Mouse (Mus musculus): Measurements from ENCODE around the gene Ddx27. TPM values are rescaled to one million over a fixed set of nuclear protein-coding genes. Genes with fewer than 3 reads are reported as not detected.
"Not testable (repeated sequence)": the region's sequence is repeated elsewhere in the genome, so short reads cannot be mapped to it uniquely, and the experiment has no call there.

Gene Ddx27
- polyA plus RNA-seq, 1 experiment from 2014 or later: 31.1 TPM

DNA sequence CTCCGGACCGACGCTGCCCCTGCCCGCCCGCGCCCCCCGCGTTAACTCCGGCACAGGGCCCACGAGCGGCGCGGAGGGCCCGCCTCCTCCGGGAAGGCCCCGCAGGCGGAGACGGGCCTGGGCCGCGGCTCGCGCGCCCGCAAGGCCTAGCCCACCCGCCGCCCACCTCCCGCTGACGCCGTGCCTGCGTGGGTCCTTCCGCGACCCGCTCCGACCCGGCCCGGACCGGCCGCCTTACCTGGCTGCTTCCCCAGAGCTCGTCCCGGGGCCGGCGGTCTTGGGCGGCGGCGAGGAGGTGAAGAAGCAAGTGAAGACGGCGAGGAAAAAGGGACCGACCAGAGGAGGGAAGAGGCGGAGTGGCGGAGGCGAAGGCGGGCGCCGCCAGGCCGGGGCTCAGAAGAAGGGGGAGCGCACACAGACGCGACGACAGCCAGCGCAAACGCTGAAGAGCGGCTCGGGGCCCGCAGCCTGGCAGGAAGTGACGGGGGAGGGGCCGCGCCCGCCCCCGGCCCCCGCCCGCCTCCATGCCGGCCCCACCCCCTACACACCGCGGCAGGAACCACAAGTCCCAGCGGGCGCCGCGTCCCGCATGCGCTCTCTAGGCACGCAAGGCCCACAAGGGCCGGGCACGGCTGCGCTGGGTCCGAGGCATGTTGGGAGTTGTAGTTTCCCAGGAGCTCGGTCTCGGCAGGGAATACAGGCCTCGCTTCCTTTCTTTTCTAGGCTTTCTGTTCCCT lies 19.0 kb upstream of the Ddx27 start, which contains the start of gene Stau1:
TSS of gene Stau1 (minus strand) at position 504 of the 737 bp plus-strand sequence.
- Histone ChIP-seq H3K27me3 (replicated peaks) (no peaks in the 10 kb centered on the region; the same call in 1 of the 2 replicates), H3K9ac (peak within 1 kb of the TSS; percentile 99), H3K4me2 (peak within 1 kb of the TSS; percentile 79), H3K9me3 (no peaks in the 10 kb centered on the region), H3K4me1 (peaks cover 48% of the 10 kb centered on the region), H3K36me3 (no peaks in the 10 kb centered on the region), H3K4me3 (peak within 1 kb of the TSS; percentile 98), H3K27ac (replicated peaks) (peak within 1 kb of the TSS; percentile 99)
- peak; percentile 99 for ATAC-seq (ENCODE audit: extremely low read depth, insufficient number of reproducible peaks, low FRiP score, low TSS enrichment)
- under 1% methylated on average over 77 of the region's 88 CpGs for WGBS

GRCm38 (mm10) chr2:166996533-166996894 lies 18.5 kb upstream of the Ddx27 start:
- peaks cover 43% of the 10 kb centered on the region for H3K4me1 ChIP-seq
- H3K4me3 ChIP-seq: peak overlapping the region; percentile 98
- peak overlapping the region; percentile 81 for H3K9ac ChIP-seq
- peak overlapping the region; percentile 69 for H3K4me2 ChIP-seq
- peak overlapping the region; percentile 81 for H3K27ac ChIP-seq (replicated peaks)
- no peaks in the 10 kb centered on the region for H3K9me3 ChIP-seq
- no peaks in the 10 kb centered on the region; the same call in 1 of the 2 replicates for H3K27me3 ChIP-seq (replicated peaks)
- no peaks in the 10 kb centered on the region for H3K36me3 ChIP-seq
- 39% methylated on average over 8 of the region's 8 CpGs for WGBS
- no peak for ATAC-seq (ENCODE audit: extremely low read depth, insufficient number of reproducible peaks, low FRiP score, low TSS enrichment)

- no peak for ATAC-seq (ENCODE audit: extremely low read depth, insufficient number of reproducible peaks, low FRiP score, low TSS enrichment)
- 71% methylated on average over 9 of the region's 9 CpGs for WGBS
- Histone ChIP-seq H3K4me1 (peaks cover 3% of the 10 kb centered on the region), H3K4me3 (no peak overlapping the region), H3K36me3 (no peaks in the 10 kb centered on the region), H3K27me3 (replicated peaks) (no peaks in the 10 kb centered on the region; the same call in 1 of the 2 replicates), H3K27ac (replicated peaks) (no peak overlapping the region), H3K4me2 (no peak overlapping the region), H3K9me3 (no peaks in the 10 kb centered on the region), H3K9ac (no peak overlapping the region)
Observed at GRCm38 (mm10) chr2:167001486-167001885, 13.5 kb upstream of the Ddx27 start.

- Histone ChIP-seq H3K36me3 (no peaks in the 10 kb centered on the region), H3K4me3 (no peak overlapping the region), H3K27me3 (replicated peaks) (no peaks in the 10 kb centered on the region; the same call in 1 of the 2 replicates), H3K4me2 (no peak overlapping the region), H3K27ac (replicated peaks) (no peak overlapping the region), H3K9me3 (no peaks in the 10 kb centered on the region), H3K4me1 (peaks cover 9% of the 10 kb centered on the region), H3K9ac (no peak overlapping the region)
- 38% methylated on average over 8 of the region's 8 CpGs for WGBS
- no peak for ATAC-seq (ENCODE audit: extremely low read depth, insufficient number of reproducible peaks, low FRiP score, low TSS enrichment)
Observed at GRCm38 (mm10) chr2:167004099-167004854, 10.7 kb upstream of the Ddx27 start.

DNA sequence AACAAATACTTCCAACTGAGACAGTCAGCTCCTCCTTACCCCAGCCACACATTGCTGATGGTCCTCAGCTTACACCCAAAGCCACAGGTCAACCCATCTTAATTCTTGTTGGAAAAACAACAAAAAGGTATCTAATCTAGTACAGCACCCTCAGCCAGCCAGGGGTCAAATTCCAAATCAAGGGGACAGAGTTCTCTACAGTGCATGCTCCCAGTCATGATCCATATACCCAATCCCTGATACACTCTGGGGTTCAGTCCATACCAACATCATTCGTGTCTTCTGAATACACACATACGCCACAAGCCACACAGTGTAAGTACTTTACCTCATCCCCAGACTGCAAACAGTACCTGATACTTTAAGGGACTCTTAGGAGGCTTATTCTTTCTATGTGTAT lies 8.6 kb upstream of the Ddx27 start:
- no peaks in the 10 kb centered on the region for H3K9me3 ChIP-seq
- no peak for ATAC-seq (ENCODE audit: extremely low read depth, insufficient number of reproducible peaks, low FRiP score, low TSS enrichment)

DNA sequence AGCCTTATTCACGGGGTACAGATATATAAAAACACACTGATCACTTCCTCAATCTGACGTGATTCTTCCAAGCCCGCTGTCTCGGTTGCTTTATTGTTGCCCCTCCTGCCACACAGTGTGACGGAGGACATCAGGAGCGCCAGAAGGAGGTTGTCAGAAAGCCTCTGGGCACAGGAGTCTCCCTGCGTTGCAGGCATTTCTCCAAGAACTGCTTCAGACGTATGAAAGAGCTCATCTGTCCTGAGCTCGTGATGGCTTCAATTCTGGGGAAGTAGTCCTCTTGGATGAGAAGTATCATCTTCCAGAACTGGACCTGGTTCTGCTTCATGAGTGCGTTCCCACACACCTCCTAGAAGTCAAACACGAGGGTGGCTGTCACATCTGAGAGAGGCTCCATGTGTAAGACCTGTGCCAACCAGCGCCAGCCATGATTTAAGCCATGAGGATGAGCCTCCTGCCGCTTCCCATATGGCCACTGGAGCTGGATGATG lies 7.9 kb upstream of the Ddx27 start:
- Histone ChIP-seq H3K36me3 (no peaks in the 10 kb centered on the region), H3K27ac (replicated peaks) (no peak overlapping the region), H3K9me3 (no peaks in the 10 kb centered on the region), H3K9ac (no peak overlapping the region), H3K4me1 (peaks cover 16% of the 10 kb centered on the region), H3K4me3 (no peak overlapping the region), H3K4me2 (no peak overlapping the region), H3K27me3 (replicated peaks) (no peaks in the 10 kb centered on the region)
- 73% methylated on average over 13 of the region's 13 CpGs for WGBS
- ATAC-seq (ENCODE audit: extremely low read depth, insufficient number of reproducible peaks, low FRiP score, low TSS enrichment): no peak

More for the DNA sequence above, 8.6 kb upstream of the Ddx27 start:
- Histone ChIP-seq H3K27ac (replicated peaks) (no peak overlapping the region), H3K4me1 (peaks cover 16% of the 10 kb centered on the region), H3K27me3 (replicated peaks) (no peaks in the 10 kb centered on the region), H3K9ac (no peak overlapping the region), H3K36me3 (no peaks in the 10 kb centered on the region), H3K4me3 (no peak overlapping the region), H3K4me2 (no peak overlapping the region)
- WGBS: 82% methylated on average over 2 of the region's 2 CpGs

DNA sequence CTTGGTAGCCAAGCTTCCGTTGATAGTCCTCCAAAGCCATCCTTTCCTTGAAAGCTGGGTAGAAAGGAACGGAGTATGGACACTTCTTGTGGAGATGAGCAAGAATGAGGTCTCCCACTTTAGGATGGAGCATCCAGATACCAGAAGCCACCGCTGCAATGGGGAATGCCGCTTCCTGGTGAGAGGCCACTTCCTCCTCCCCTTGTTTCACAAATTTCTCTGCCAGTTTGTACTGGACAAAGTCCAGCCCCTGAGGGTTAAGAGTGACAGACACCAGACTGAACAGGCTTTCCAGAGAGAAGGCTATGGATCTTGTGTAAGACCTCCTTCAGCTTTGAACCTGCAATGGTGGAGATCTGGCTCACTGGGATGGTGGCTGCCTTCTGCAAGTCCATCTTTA lies 7.4 kb upstream of the Ddx27 start:
- H3K4me2 ChIP-seq; H3K36me3 ChIP-seq; ATAC-seq (ENCODE audit: extremely low read depth, insufficient number of reproducible peaks, low FRiP score, low TSS enrichment); H3K9ac ChIP-seq; H3K9me3 ChIP-seq; H3K4me3 ChIP-seq; H3K27me3 ChIP-seq (replicated peaks); H3K27ac ChIP-seq (replicated peaks): not testable (repeated sequence)
- peaks cover 16% of the 10 kb centered on the region for H3K4me1 ChIP-seq
- 67% methylated on average over 4 of the region's 4 CpGs for WGBS

- H3K27ac ChIP-seq (replicated peaks): no peak overlapping the region
- ATAC-seq (ENCODE audit: extremely low read depth, insufficient number of reproducible peaks, low FRiP score, low TSS enrichment): no peak
- no peaks in the 10 kb centered on the region for H3K36me3 ChIP-seq
- no peaks in the 10 kb centered on the region for H3K27me3 ChIP-seq (replicated peaks)
- H3K4me3 ChIP-seq: no peak overlapping the region
- peaks cover 16% of the 10 kb centered on the region for H3K4me1 ChIP-seq
- no peak overlapping the region for H3K4me2 ChIP-seq
- H3K9me3 ChIP-seq: no peaks in the 10 kb centered on the region
- H3K9ac ChIP-seq: no peak overlapping the region
- 40% methylated on average over 4 of the region's 4 CpGs for WGBS
Observed at GRCm38 (mm10) chr2:167009483-167009882, 5.5 kb upstream of the Ddx27 start.

DNA sequence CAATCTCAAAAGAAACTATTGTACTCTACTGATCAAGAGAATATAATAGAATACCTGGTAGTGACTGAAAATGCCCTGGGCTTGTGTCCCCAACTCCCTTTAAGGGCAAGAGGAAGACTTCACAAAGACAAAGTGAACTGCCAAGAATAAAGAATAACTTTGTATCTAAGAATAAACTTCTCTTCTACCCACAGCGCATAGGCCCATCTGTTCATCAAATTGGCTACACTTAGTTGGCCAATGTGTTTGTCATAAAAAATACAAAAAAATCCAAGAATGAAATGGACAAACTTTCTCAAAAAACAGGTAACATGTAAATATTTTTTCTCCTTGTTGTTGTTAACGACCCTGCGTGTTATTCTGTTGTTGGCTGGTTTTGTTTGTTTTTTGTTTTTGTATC lies 4.4 kb upstream of the Ddx27 start:
- Histone ChIP-seq H3K4me3 (no peak overlapping the region), H3K9ac (no peak overlapping the region), H3K4me2 (no peak overlapping the region), H3K36me3 (no peaks in the 10 kb centered on the region), H3K27me3 (replicated peaks) (no peaks in the 10 kb centered on the region), H3K27ac (replicated peaks) (no peak overlapping the region), H3K9me3 (no peaks in the 10 kb centered on the region), H3K4me1 (peaks cover 19% of the 10 kb centered on the region)
- WGBS: 81% methylated on average over 3 of the region's 3 CpGs
- ATAC-seq (ENCODE audit: extremely low read depth, insufficient number of reproducible peaks, low FRiP score, low TSS enrichment): no peak

DNA sequence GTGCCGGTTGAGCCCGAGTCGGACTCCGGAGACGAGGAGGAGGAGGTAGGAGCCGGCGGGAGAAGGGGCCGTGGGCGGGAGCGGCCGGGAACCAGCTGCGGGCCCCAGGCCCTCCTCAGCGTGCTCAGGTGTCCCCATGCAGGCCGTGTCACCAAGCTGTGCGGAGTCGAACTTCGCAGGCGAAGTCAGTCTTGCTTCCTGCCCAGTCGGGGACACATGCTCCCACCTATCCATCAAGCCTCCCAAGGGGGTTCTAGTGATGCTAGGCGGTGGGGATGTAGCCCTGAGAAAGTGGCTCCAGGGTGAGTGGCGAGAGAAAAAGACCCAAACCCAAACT lies 357 bp downstream of the Ddx27 start:
- H3K4me3 ChIP-seq: peak overlapping the region; percentile 98
- H3K4me1 ChIP-seq: peaks cover 18% of the 10 kb centered on the region
- no peaks in the 10 kb centered on the region for H3K9me3 ChIP-seq
- peak overlapping the region; percentile 90 for H3K9ac ChIP-seq
- 0% methylated on average over 20 of the region's 21 CpGs for WGBS
- no peaks in the 10 kb centered on the region for H3K27me3 ChIP-seq (replicated peaks)
- peak overlapping the region; percentile 97 for H3K4me2 ChIP-seq
- peaks cover 29% of the 10 kb centered on the region for H3K36me3 ChIP-seq
- H3K27ac ChIP-seq (replicated peaks): peak overlapping the region; percentile 79
- ATAC-seq (ENCODE audit: extremely low read depth, insufficient number of reproducible peaks, low FRiP score, low TSS enrichment): peak; percentile 58; the same call in 1 of the 2 replicates

- Histone ChIP-seq H3K27me3 (replicated peaks) (no peaks in the 10 kb centered on the region), H3K4me2 (no peak overlapping the region), H3K36me3 (peaks cover 66% of the 10 kb centered on the region), H3K9me3 (no peaks in the 10 kb centered on the region), H3K9ac (no peak overlapping the region), H3K4me3 (no peak overlapping the region), H3K27ac (replicated peaks) (no peak overlapping the region), H3K4me1 (peaks cover 18% of the 10 kb centered on the region)
- 93% methylated on average over 10 of the region's 10 CpGs for WGBS
- ATAC-seq (ENCODE audit: extremely low read depth, insufficient number of reproducible peaks, low FRiP score, low TSS enrichment): no peak
Observed at GRCm38 (mm10) chr2:167019396-167019795, 4.4 kb downstream of the Ddx27 start.
